Mouse (Mus musculus) layer of hippocampus, postnatal 10 days (tissue): ENCODE results near the gene Rmi1. TPM values are rescaled to one million over a fixed set of nuclear protein-coding genes. Genes with fewer than 3 reads are reported as not detected.
"Not testable (repeated sequence)": the region's sequence is repeated elsewhere in the genome, so short reads cannot be mapped to it uniquely, and the experiment has no call there.

Experiments
- DNase-seq, 2 experiments: peaks; one replicate each; pipeline ENCODE4 v3.0.0; 2021; ENCODE audit warnings: low spot score in 2 of 2
- long read RNA-seq: library from polyadenylated mRNA; stranded (forward); transcript quantifications from one replicate; pipeline ENCODE4 v2.0.0, GENCODE M21; 2023
- total RNA-seq, 2 experiments: library from RNA; stranded (reverse); gene quantifications; 2 replicates each; pipeline ENCODE4 v1.2.3; 2021

Rmi1 gene
- 10 to 100 TPM; 14.5 to 15.2 TPM for total RNA-seq
- long read RNA-seq, transcript Rmi1-201 (3 exons, 3,855 nt): major isoform, 12 of 22 reads
- long read RNA-seq, transcript Rmi1-205 (3 exons, 3,594 nt): minor isoform, 5 of 22 reads
- long read RNA-seq, partial matches to known transcripts: 0 of 22 reads
- long read RNA-seq, other reads (novel, unspliced or antisense): 4 of 22 reads

- DNase-seq: peak; percentile 99
These were observed at the start of gene Rmi1 for GRCm38 (mm10) chr13:58402003-58402743. Rmi1 (plus strand) TSS chr13:58402248.

- DNase-seq: no peak
These were observed 49.1 kb upstream of the Rmi1 start for GRCm38 (mm10) chr13:58352996-58353395.

DNA sequence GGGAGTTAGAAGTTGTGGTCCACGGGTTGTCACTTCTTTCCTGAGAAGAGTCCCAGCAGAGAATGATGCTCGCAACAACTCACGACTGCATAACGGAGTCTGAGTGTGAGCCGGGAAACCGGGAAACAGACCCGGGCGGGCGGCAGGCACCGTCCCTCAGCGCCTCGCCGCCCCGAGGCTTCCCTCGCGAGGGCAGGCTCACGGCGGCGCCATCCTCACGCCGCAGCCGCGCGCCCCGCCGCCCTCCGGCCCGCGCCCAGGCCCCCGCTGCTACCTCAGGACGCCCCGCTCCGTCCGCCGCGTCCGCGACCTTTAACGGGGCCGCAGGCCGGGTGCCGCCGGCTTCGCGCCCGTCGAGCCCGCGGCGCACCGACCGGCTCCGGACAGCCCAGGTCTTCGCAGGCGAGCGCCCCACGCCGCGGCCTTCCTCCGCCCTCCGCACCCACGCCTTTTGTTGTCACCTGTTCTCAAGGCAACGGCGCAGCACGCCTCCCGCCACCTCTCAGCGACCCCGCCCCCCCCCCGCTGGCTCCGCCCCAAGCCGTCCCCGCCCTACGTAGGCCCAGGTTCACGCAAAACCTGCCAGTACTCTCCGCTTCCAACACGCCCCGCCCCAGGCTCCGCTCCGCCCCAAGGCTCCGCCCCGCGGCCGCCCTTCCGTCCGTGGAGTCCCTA lies 43.3 kb upstream of the Rmi1 start, which contains the start of gene Kif27:
TSS of gene Kif27 (minus strand) at position 494 of the 675 bp plus-strand sequence.
- DNase-seq: peak; percentile 32 to 61

GRCm38 (mm10) chr13:58359304-58359653 lies 42.8 kb upstream of the Rmi1 start:
- DNase-seq: no peak

DNA sequence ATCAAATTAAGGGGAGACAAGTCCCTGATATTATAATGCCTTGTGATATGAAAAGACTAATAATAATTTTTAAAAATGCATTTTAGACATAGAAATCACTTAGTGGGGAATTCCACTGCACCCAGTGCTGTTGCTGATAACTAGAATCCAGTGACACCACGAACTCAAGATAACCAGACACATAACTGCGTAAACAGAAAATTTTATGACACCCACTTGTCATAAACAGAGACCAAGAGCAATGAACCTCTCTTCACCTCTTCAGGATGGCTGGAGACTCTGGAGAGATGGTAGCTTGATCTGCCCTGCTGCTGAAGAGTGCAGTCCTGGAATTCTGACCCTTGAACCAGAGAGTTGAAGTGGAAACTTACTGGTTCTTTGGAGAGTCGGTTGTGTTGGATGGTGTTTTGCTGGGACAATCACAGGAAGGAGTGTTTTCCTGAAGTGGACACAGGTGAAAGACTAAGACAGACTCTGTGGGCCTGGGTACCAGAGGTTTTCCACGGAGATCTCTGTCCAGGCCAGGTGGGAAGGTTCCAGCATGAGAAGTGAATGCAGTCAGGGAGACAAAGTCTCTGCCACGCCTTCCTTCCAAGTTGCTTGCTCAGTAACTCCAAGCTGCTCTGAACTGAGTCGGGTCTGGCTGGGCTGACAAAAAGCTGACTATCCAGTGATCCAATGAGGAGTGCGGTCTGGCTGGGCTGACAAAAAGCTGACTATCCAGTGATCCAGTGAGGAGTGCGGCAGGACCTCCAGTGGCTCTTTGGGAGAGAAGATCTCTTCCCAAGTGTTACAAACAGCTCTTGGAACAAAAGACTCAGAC lies 37.5 kb upstream of the Rmi1 start:
- DNase-seq: no peak

DNA sequence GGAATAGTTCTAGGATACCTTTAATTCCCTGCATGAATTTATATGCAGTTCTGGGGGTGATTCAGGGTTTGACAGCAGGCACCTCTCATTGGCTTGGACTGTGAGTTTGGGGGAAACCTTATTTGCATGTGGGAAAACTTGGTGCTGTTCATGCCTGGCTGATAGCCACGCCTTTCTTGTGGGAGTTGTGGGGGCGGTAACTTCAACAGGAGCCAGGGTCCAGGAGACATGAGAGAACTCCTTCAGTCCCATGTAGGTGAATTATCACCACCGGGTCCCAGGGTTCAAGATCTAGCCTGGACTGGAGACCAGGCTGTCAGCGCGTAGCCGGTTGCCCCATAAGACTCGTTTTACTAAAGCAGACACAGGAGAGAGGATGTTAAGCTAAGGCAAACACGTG lies 36.9 kb upstream of the Rmi1 start:
- DNase-seq: not testable (repeated sequence)

GRCm38 (mm10) chr13:58366373-58366772 lies 35.7 kb upstream of the Rmi1 start:
- no peak for DNase-seq

GRCm38 (mm10) chr13:58367641-58368040 lies 34.4 kb upstream of the Rmi1 start:
- DNase-seq: no peak

GRCm38 (mm10) chr13:58368835-58369234 lies 33.2 kb upstream of the Rmi1 start:
- no peak for DNase-seq

GRCm38 (mm10) chr13:58372278-58373152 lies 29.5 kb upstream of the Rmi1 start:
- no peak for DNase-seq

GRCm38 (mm10) chr13:58373153-58373470 lies 28.9 kb upstream of the Rmi1 start:
- DNase-seq: no peak

DNA sequence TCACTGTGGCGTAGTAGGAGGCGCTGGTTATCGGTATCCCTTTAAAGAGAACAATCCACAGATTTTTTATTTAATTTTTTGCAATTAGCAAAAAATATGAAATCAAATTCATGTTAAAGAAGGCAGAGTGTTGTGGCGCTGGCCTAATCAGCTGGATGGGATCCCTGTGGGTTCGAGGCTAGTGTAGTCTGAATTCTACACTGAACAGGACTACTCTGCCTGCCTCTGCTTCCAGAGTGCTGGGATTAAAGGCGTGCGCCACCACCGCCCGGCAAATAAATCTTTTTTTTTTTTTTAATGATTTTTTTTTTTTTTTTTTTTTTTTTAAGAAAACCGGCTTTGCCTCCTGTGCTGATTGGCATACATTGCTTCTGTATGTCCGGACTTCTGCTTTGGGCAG lies 17.7 kb upstream of the Rmi1 start:
- DNase-seq: no peak

- peak; percentile 59 to 61 for DNase-seq
These were observed 17.1 kb upstream of the Rmi1 start, which contains the start of gene 2210016F16Rik for GRCm38 (mm10) chr13:58384779-58385546. 2210016F16Rik (minus strand) TSS chr13:58385225.

DNA sequence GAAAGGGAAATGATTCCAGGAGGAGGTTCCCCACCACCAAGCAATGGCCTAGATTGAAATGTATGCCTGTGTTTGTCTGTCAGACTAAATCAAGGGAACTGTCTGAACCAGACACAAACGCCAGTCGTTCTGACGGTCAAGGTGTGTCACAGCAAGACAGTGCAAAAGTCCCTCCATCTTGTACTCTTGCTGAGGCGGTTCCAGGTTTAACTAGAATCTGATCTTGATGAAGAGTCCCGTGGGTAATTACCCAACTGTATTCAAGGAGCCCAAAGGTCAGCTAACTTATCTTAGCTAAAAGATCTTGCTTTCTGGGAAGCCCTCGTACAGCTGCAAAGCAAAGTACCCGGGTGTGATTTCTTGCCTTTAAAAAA lies 16.5 kb upstream of the Rmi1 start:
- no peak for DNase-seq

- DNase-seq: peak; percentile 79 to 82
These were observed 14.1 kb upstream of the Rmi1 start for GRCm38 (mm10) chr13:58387948-58388347.

GRCm38 (mm10) chr13:58388379-58388778 lies 13.7 kb upstream of the Rmi1 start:
- no peak for DNase-seq

- DNase-seq: no peak
These were observed 12.6 kb upstream of the Rmi1 start for GRCm38 (mm10) chr13:58389324-58389951.

- not testable (repeated sequence) for DNase-seq
These were observed 7.7 kb upstream of the Rmi1 start for GRCm38 (mm10) chr13:58394392-58394791.

GRCm38 (mm10) chr13:58397651-58398050 lies 4.4 kb upstream of the Rmi1 start:
- no peak for DNase-seq
